Mouse (Mus musculus): ENCODE results near the gene A830005F24Rik. TPM values are rescaled to one million over a fixed set of nuclear protein-coding genes. Genes with fewer than 3 reads are reported as not detected.
"Not testable (repeated sequence)": the region's sequence is repeated elsewhere in the genome, so short reads cannot be mapped to it uniquely, and the experiment has no call there.

Gene A830005F24Rik
- polyA plus RNA-seq, 1 experiment from 2014 or later = 2.1 TPM

GRCm38 (mm10) chr13:48519122-48519521 is 5.8 kb downstream of the A830005F24Rik start:
- H3K4me3 ChIP-seq; H3K36me3 ChIP-seq; H3K4me1 ChIP-seq; H3K27me3 ChIP-seq (ENCODE audit: low read depth, poor library complexity, severe bottlenecking); H3K9me3 ChIP-seq (replicated peaks); H3K27ac ChIP-seq (replicated peaks); DNase-seq (ENCODE audit: low spot score): not testable (repeated sequence)

GRCm38 (mm10) chr13:48525745-48526144 is 12.4 kb downstream of the A830005F24Rik start:
- no peak overlapping the region for H3K4me3 ChIP-seq
- peaks cover 4% of the 10 kb centered on the region for H3K4me1 ChIP-seq
- no peaks in the 10 kb centered on the region for H3K9me3 ChIP-seq (replicated peaks)
- H3K36me3 ChIP-seq = no peaks in the 10 kb centered on the region
- no peak for DNase-seq (ENCODE audit: low spot score)
- H3K27ac ChIP-seq (replicated peaks) = no peak overlapping the region
- 85% methylated on average over 5 of the region's 5 CpGs for WGBS
- no peaks in the 10 kb centered on the region for H3K27me3 ChIP-seq (ENCODE audit: low read depth, poor library complexity, severe bottlenecking)

GRCm38 (mm10) chr13:48528123-48528871 is 14.9 kb downstream of the A830005F24Rik start:
- no peak overlapping the region for H3K4me3 ChIP-seq
- H3K4me1 ChIP-seq = peaks cover 4% of the 10 kb centered on the region
- H3K36me3 ChIP-seq = no peaks in the 10 kb centered on the region
- 53% methylated on average over 15 of the region's 15 CpGs for WGBS
- DNase-seq (ENCODE audit: low spot score) = peak; percentile 70
- no peak overlapping the region for H3K27ac ChIP-seq (replicated peaks)
- H3K9me3 ChIP-seq (replicated peaks) = no peaks in the 10 kb centered on the region
- no peaks in the 10 kb centered on the region for H3K27me3 ChIP-seq (ENCODE audit: low read depth, poor library complexity, severe bottlenecking)

GRCm38 (mm10) chr13:48529028-48529427 is 15.7 kb downstream of the A830005F24Rik start:
- no peak for DNase-seq (ENCODE audit: low spot score)
- peaks cover 4% of the 10 kb centered on the region for H3K4me1 ChIP-seq
- H3K36me3 ChIP-seq = no peaks in the 10 kb centered on the region
- no peaks in the 10 kb centered on the region for H3K27me3 ChIP-seq (ENCODE audit: low read depth, poor library complexity, severe bottlenecking)
- no peak overlapping the region for H3K4me3 ChIP-seq
- H3K9me3 ChIP-seq (replicated peaks) = no peaks in the 10 kb centered on the region
- H3K27ac ChIP-seq (replicated peaks) = no peak overlapping the region
- WGBS = 60% methylated on average over 2 of the region's 2 CpGs

GRCm38 (mm10) chr13:48530685-48531084 is 17.3 kb downstream of the A830005F24Rik start:
- Histone ChIP-seq H3K4me3 (no peak overlapping the region), H3K4me1 (peaks cover 4% of the 10 kb centered on the region), H3K36me3 (peaks cover 14% of the 10 kb centered on the region), H3K27ac (replicated peaks) (no peak overlapping the region), H3K9me3 (replicated peaks) (no peaks in the 10 kb centered on the region), H3K27me3 (ENCODE audit: low read depth, poor library complexity, severe bottlenecking) (no peaks in the 10 kb centered on the region)
- 80% methylated on average over 2 of the region's 2 CpGs for whole genome bisulfite sequencing
- DNase-seq (ENCODE audit: low spot score) = no peak

GRCm38 (mm10) chr13:48531448-48531847 is 18.1 kb downstream of the A830005F24Rik start:
- peaks cover 21% of the 10 kb centered on the region for H3K36me3 ChIP-seq
- H3K27me3 ChIP-seq (ENCODE audit: low read depth, poor library complexity, severe bottlenecking) = no peaks in the 10 kb centered on the region
- peaks cover 4% of the 10 kb centered on the region for H3K4me1 ChIP-seq
- WGBS = 84% methylated on average over 2 of the region's 2 CpGs
- no peaks in the 10 kb centered on the region for H3K9me3 ChIP-seq (replicated peaks)
- H3K27ac ChIP-seq (replicated peaks) = no peak overlapping the region
- H3K4me3 ChIP-seq = no peak overlapping the region
- no peak for DNase-seq (ENCODE audit: low spot score)

GRCm38 (mm10) chr13:48533441-48533840 is 20.1 kb downstream of the A830005F24Rik start:
- peak; percentile 17 for DNase-seq (ENCODE audit: low spot score)
- H3K27me3 ChIP-seq (ENCODE audit: low read depth, poor library complexity, severe bottlenecking) = no peaks in the 10 kb centered on the region
- H3K4me1 ChIP-seq = peaks cover under 1% of the 10 kb centered on the region
- 87% methylated on average over 5 of the region's 5 CpGs for WGBS
- H3K9me3 ChIP-seq (replicated peaks) = no peaks in the 10 kb centered on the region
- H3K4me3 ChIP-seq = no peak overlapping the region
- no peak overlapping the region for H3K27ac ChIP-seq (replicated peaks)
- H3K36me3 ChIP-seq = peaks cover 41% of the 10 kb centered on the region

GRCm38 (mm10) chr13:48540488-48540887 is 27.1 kb downstream of the A830005F24Rik start:
- no peaks in the 10 kb centered on the region for H3K27me3 ChIP-seq (ENCODE audit: low read depth, poor library complexity, severe bottlenecking)
- H3K9me3 ChIP-seq (replicated peaks) = no peaks in the 10 kb centered on the region
- H3K27ac ChIP-seq (replicated peaks) = no peak overlapping the region
- DNase-seq (ENCODE audit: low spot score) = no peak
- no peak overlapping the region for H3K4me3 ChIP-seq
- H3K36me3 ChIP-seq = peaks cover 31% of the 10 kb centered on the region
- peaks cover 40% of the 10 kb centered on the region for H3K4me1 ChIP-seq
- 69% methylated on average over 1 of the region's 1 CpGs for WGBS

- peak overlapping the region; percentile 93 for H3K4me3 ChIP-seq
Measured at GRCm38 (mm10) chr13:48544391-48544790, 31.0 kb downstream of the A830005F24Rik start.

GRCm38 (mm10) chr13:48544867-48545266 is 31.5 kb downstream of the A830005F24Rik start:
- H3K27ac ChIP-seq (replicated peaks) = peak overlapping the region; percentile 100; the same call in 1 of the 2 replicates
- H3K4me1 ChIP-seq = peaks cover 46% of the 10 kb centered on the region
- H3K4me3 ChIP-seq = peak overlapping the region; percentile 93
- H3K9me3 ChIP-seq (replicated peaks) = no peaks in the 10 kb centered on the region
- 53% methylated on average over 4 of the region's 4 CpGs for WGBS
- no peak for DNase-seq (ENCODE audit: low spot score)
- peaks cover 6% of the 10 kb centered on the region for H3K27me3 ChIP-seq (ENCODE audit: low read depth, poor library complexity, severe bottlenecking)
- H3K36me3 ChIP-seq = no peaks in the 10 kb centered on the region; the same call in 1 of the 2 replicates

More at GRCm38 (mm10) chr13:48544391-48544790, 31.0 kb downstream of the A830005F24Rik start:
- peaks cover 46% of the 10 kb centered on the region for H3K4me1 ChIP-seq
- DNase-seq (ENCODE audit: low spot score) = no peak
- H3K36me3 ChIP-seq = no peaks in the 10 kb centered on the region; the same call in 1 of the 2 replicates
- H3K9me3 ChIP-seq (replicated peaks) = no peaks in the 10 kb centered on the region
- H3K27me3 ChIP-seq (ENCODE audit: low read depth, poor library complexity, severe bottlenecking) = peaks cover 6% of the 10 kb centered on the region
- H3K27ac ChIP-seq (replicated peaks) = no peak overlapping the region

GRCm38 (mm10) chr13:48545476-48546281 is 32.3 kb downstream of the A830005F24Rik start:
- DNase-seq (ENCODE audit: low spot score) = peak; percentile 99
- 1% methylated on average over 68 of the region's 72 CpGs for WGBS
- H3K36me3 ChIP-seq = no peaks in the 10 kb centered on the region; the same call in 1 of the 2 replicates
- H3K4me3 ChIP-seq = peak overlapping the region; percentile 93
- H3K27me3 ChIP-seq (ENCODE audit: low read depth, poor library complexity, severe bottlenecking) = peaks cover 6% of the 10 kb centered on the region
- H3K9me3 ChIP-seq (replicated peaks) = no peaks in the 10 kb centered on the region
- H3K27ac ChIP-seq (replicated peaks) = peak overlapping the region; percentile 100
- peaks cover 40% of the 10 kb centered on the region for H3K4me1 ChIP-seq

GRCm38 (mm10) chr13:48546330-48546917 is 33.1 kb downstream of the A830005F24Rik start:
- Histone ChIP-seq H3K36me3 (no peaks in the 10 kb centered on the region), H3K9me3 (replicated peaks) (no peaks in the 10 kb centered on the region)
- WGBS = under 1% methylated on average over 72 of the region's 72 CpGs

More at GRCm38 (mm10) chr13:48546330-48546917, 33.1 kb downstream of the A830005F24Rik start:
- DNase-seq (ENCODE audit: low spot score) = peak; percentile 99
- Histone ChIP-seq H3K4me1 (peaks cover 35% of the 10 kb centered on the region), H3K27ac (replicated peaks) (peak overlapping the region; percentile 100), H3K4me3 (peak overlapping the region; percentile 93), H3K27me3 (ENCODE audit: low read depth, poor library complexity, severe bottlenecking) (peaks cover 6% of the 10 kb centered on the region)

Data from midbrain, embryonic 10.5 days (tissue).